Mouse (Mus musculus) C2C12 (cell line): Measurements from ENCODE around the gene Smim8.

Experiments used
- CEBPB ChIP-seq: IDR thresholded peaks from one replicate; pipeline ENCODE4 v1.6.1; 2011; ENCODE audit warnings: low read depth, mild to moderate bottlenecking, control low read depth, moderate library complexity
- CTCF ChIP-seq: IDR thresholded peaks from one replicate; pipeline ENCODE4 v1.5.1; 2011; ENCODE audit not compliant: control insufficient read depth, insufficient read depth, insufficient read length
- FOSL1 ChIP-seq: IDR thresholded peaks from one replicate; pipeline ENCODE4 v1.8.0; 2011; ENCODE audit warnings: mild to moderate bottlenecking, low read length; ENCODE audit not compliant: poor library complexity, insufficient read depth, severe bottlenecking
- MAX ChIP-seq: IDR thresholded peaks from one replicate; pipeline ENCODE4 v1.6.1; 2011; ENCODE audit warnings: mild to moderate bottlenecking, control low read depth
- MYOD1 ChIP-seq: IDR thresholded peaks from one replicate; pipeline ENCODE4 v1.6.1; 2011; ENCODE audit warnings: low read depth; ENCODE audit not compliant: control insufficient read depth, insufficient read length
- MYOG ChIP-seq: IDR thresholded peaks from one replicate; pipeline ENCODE4 v1.6.1; 2011; ENCODE audit not compliant: control insufficient read depth, insufficient read length; ENCODE audit errors: extremely low read depth
- USF1 ChIP-seq: IDR thresholded peaks from one replicate; pipeline ENCODE4 v1.6.1; 2011; ENCODE audit warnings: low read depth, mild to moderate bottlenecking, control low read depth, moderate library complexity

- TF ChIP-seq CTCF = no peak
- no peak for TF ChIP-seq MAX
- TF ChIP-seq USF1 = no peak
- TF ChIP-seq MYOG = no peak
- no peak for TF ChIP-seq MYOD1
- no peak for TF ChIP-seq CEBPB
- no peak for TF ChIP-seq FOSL1
Measured at GRCm38 (mm10) chr4:34771652-34772371, 6.4 kb downstream of the Smim8 start.
